Mouse (Mus musculus): Measurements from ENCODE around the gene Anks1b. TPM values are rescaled to one million over a fixed set of nuclear protein-coding genes. Genes with fewer than 3 reads are reported as not detected.

Anks1b gene
- total and polyA plus RNA-seq, 2 experiments from 2014 or later: 105 to 342 TPM

DNA sequence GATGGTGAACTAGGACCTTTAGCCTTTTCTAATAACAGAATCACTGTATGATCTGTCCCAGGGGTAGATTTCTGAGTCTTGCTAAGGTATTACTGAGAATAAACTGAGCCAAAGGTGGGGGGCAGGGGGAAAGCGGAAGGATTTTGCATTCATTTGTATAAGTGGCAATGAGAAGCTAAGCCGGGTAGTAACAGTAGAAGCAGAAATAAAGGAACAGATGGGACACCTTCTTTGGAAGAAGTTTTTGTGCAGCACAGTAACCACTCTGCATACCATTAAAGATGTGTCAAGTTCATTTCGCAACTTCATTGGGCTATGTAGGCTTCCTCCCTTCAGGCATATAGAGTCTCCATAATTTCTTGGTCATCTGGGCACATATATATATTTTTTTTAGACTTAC lies 804.1 kb downstream of the Anks1b start:
- ATAC-seq (ENCODE audit: low FRiP score) (no peak), DNase-seq (ENCODE audit: low spot score) (no peak)
- no peaks in the 10 kb centered on the region for H3K36me3 ChIP-seq (ENCODE audit: insufficient read depth, low read length)
- H3K4me3 ChIP-seq (ENCODE audit: low read depth, low read length): no peak overlapping the region
- WGBS: 83% methylated on average over 3 of the region's 3 CpGs
- no peak overlapping the region for H3K27ac ChIP-seq (ENCODE audit: low read depth, low read length)
- no peak overlapping the region for H3K4me2 ChIP-seq (ENCODE audit: low read depth, low read length, poor library complexity, severe bottlenecking)
- H3K4me1 ChIP-seq (ENCODE audit: insufficient read depth, low read length): no peaks in the 10 kb centered on the region
- H3K9ac ChIP-seq (replicated peaks; ENCODE audit: low read length, poor library complexity, severe bottlenecking): no peak overlapping the region
- TF ChIP-seq CTCF (IDR thresholded peaks at IDR 0.05): no peak
- H3K9me3 ChIP-seq (ENCODE audit: low read length): no peaks in the 10 kb centered on the region
- no peaks in the 10 kb centered on the region for H3K27me3 ChIP-seq (ENCODE audit: insufficient read depth, low read length)

DNA sequence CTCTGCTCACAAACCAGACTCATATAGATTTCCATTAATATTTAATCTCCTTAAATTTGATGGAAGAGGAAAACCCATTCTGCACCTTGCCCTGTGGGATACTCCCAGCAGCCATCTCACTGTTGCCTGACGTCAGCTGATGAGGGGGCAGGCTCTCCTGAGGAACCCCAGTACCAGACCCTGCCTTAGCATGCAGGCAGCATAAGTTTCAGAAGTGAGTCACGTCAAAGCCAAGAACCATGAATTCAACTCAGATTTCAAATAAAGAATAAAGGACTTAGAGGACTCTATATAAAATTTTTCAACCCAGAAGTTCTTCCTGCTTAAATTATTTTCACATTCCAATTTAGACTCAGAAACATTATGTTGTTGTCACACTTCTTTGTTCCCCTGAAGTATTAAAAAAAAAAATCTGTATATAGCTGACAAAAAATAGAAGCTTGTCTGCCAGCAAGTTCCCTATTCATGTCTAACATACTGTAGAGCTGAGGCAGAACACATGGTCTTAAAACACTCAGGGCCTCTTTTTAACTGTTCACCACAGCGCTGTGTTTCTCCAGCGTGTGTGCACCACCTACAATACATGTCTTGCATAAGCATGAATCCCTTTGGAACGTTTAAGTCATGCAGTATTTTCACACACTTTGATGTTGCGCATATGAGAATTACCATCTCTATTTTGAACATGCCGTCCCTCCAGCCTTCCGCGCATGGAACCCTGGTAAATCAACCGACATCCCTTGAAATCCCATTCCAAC lies 806.6 kb downstream of the Anks1b start:
- WGBS: 59% methylated on average over 10 of the region's 10 CpGs
- DNase-seq (ENCODE audit: low spot score) (no peak), ATAC-seq (ENCODE audit: low FRiP score) (no peak)
- Histone ChIP-seq H3K4me2 (ENCODE audit: low read depth, low read length, poor library complexity, severe bottlenecking) (no peak overlapping the region), H3K4me1 (ENCODE audit: insufficient read depth, low read length) (no peaks in the 10 kb centered on the region), H3K27ac (ENCODE audit: low read depth, low read length) (no peak overlapping the region), H3K9me3 (ENCODE audit: low read length) (no peaks in the 10 kb centered on the region), H3K4me3 (ENCODE audit: low read depth, low read length) (no peak overlapping the region), H3K36me3 (ENCODE audit: insufficient read depth, low read length) (no peaks in the 10 kb centered on the region), H3K27me3 (ENCODE audit: insufficient read depth, low read length) (no peaks in the 10 kb centered on the region), H3K9ac (replicated peaks; ENCODE audit: low read length, poor library complexity, severe bottlenecking) (no peak overlapping the region)
- no peak for TF ChIP-seq CTCF (IDR thresholded peaks at IDR 0.05)

DNA sequence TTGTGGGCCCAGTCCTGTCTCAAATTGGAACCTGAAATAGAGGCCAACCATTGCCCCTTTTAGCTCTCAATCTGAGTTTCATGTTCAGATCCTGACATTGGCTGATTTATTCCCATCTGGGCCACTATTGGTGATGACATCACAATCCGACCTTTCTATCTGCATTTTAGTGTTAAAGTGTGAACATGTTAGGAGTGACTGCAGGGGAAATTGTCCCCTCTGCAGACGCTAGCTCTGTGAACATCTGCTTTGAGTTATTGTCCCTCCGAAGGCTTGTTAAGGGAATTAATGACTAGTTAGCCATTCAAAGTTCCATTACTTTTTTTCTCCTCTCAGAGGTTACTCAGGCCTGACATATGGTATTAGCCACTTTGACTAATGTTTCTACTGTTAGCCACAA lies 810.5 kb downstream of the Anks1b start:
- H3K36me3 ChIP-seq (ENCODE audit: insufficient read depth, low read length): no peaks in the 10 kb centered on the region
- no peak overlapping the region for H3K9ac ChIP-seq (replicated peaks; ENCODE audit: low read length, poor library complexity, severe bottlenecking)
- no peak overlapping the region for H3K27ac ChIP-seq (ENCODE audit: low read depth, low read length)
- H3K9me3 ChIP-seq (ENCODE audit: low read length): no peaks in the 10 kb centered on the region
- no peaks in the 10 kb centered on the region for H3K4me1 ChIP-seq (ENCODE audit: insufficient read depth, low read length)
- no peak for DNase-seq (ENCODE audit: low spot score)
- TF ChIP-seq CTCF (IDR thresholded peaks at IDR 0.05): no peak
- WGBS: 76% methylated on average over 3 of the region's 3 CpGs
- ATAC-seq (ENCODE audit: low FRiP score): no peak
- H3K4me3 ChIP-seq (ENCODE audit: low read depth, low read length): no peak overlapping the region
- no peak overlapping the region for H3K4me2 ChIP-seq (ENCODE audit: low read depth, low read length, poor library complexity, severe bottlenecking)
- H3K27me3 ChIP-seq (ENCODE audit: insufficient read depth, low read length): no peaks in the 10 kb centered on the region

DNA sequence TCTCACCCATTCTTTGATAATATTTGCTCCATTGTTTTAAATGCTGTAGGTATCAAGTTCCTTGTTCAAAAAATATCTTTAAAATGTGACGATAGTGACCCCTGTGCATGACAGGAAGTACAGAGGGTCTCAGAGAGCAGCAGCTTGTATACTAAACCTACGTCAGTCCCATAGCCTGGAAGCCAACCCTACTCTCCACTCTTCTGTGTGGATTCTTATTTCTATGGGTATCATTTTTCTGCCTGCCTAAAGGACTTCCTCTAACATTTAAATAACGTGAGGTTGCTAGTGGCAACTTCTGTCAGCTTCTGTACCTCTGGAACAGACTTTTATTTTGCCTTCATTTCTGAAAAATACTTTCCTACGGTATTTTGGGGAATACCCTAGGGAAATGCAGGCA lies 812.1 kb downstream of the Anks1b start:
- Histone ChIP-seq H3K4me2 (ENCODE audit: low read depth, low read length, poor library complexity, severe bottlenecking) (no peak overlapping the region), H3K27me3 (ENCODE audit: insufficient read depth, low read length) (no peaks in the 10 kb centered on the region), H3K36me3 (ENCODE audit: insufficient read depth, low read length) (no peaks in the 10 kb centered on the region), H3K9ac (replicated peaks; ENCODE audit: low read length, poor library complexity, severe bottlenecking) (no peak overlapping the region), H3K27ac (ENCODE audit: low read depth, low read length) (no peak overlapping the region), H3K9me3 (ENCODE audit: low read length) (no peaks in the 10 kb centered on the region), H3K4me1 (ENCODE audit: insufficient read depth, low read length) (no peaks in the 10 kb centered on the region), H3K4me3 (ENCODE audit: low read depth, low read length) (no peak overlapping the region)
- no peak for DNase-seq (ENCODE audit: low spot score)
- ATAC-seq (ENCODE audit: low FRiP score): no peak
- TF ChIP-seq CTCF (IDR thresholded peaks at IDR 0.05): no peak
- 67% methylated on average over 4 of the region's 4 CpGs for WGBS

DNA sequence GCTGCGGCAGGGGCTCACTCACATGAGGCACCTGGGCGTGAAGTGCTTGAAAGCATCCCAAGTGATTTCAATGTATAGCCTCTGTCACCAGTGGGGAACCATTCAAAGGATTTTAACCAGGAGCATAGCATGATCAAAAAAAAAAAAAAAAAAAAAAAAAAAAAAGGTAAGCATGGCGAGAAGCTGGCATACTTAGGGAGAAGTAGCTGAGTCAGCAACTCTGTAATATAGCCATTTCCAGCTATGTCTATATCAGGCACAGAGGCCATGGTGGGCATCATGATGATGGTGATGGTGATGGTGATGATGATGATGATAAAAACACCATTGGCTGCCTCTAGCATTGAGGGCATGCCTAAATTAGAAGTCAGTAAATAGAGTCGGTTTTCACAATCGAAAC lies 814.8 kb downstream of the Anks1b start:
- TF ChIP-seq CTCF (IDR thresholded peaks at IDR 0.05): no peak
- no peaks in the 10 kb centered on the region for H3K36me3 ChIP-seq (ENCODE audit: insufficient read depth, low read length)
- no peak overlapping the region for H3K9ac ChIP-seq (replicated peaks; ENCODE audit: low read length, poor library complexity, severe bottlenecking)
- H3K4me2 ChIP-seq (ENCODE audit: low read depth, low read length, poor library complexity, severe bottlenecking): no peak overlapping the region
- H3K4me3 ChIP-seq (ENCODE audit: low read depth, low read length): no peak overlapping the region
- no peak for ATAC-seq (ENCODE audit: low FRiP score)
- no peaks in the 10 kb centered on the region for H3K27me3 ChIP-seq (ENCODE audit: insufficient read depth, low read length)
- H3K27ac ChIP-seq (ENCODE audit: low read depth, low read length): no peak overlapping the region
- no peaks in the 10 kb centered on the region for H3K4me1 ChIP-seq (ENCODE audit: insufficient read depth, low read length)
- 81% methylated on average over 5 of the region's 5 CpGs for WGBS
- no peaks in the 10 kb centered on the region for H3K9me3 ChIP-seq (ENCODE audit: low read length)
- no peak for DNase-seq (ENCODE audit: low spot score)

DNA sequence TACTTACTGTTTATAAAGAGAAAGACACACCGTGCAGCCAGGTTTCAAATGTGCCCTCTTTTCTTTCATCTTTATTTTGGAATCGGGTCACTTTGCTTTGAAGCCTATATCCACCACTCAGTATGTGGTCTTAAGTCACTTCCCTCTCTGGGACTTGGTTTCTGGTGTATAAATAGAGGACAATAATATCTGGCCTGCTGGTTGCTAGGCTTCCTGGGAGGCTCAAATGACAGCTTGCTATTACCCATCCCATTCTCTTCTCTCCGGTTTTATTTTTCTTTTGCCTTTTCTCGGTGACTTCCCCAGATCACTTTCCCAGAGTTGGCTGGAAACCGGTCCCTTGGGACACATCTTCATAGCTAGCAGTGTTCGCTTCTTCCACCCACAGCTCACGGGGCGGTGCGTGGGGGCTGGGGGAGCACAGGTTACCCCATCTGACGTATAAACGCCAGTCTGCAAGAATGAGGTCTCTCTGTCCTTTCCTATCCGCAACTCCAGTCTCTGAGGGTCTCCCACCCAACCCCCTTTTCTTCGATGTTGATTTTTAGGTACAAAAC lies 815.5 kb downstream of the Anks1b start:
- 75% methylated on average over 13 of the region's 13 CpGs for WGBS
- no peak overlapping the region for H3K9ac ChIP-seq (replicated peaks; ENCODE audit: low read length, poor library complexity, severe bottlenecking)
- no peaks in the 10 kb centered on the region for H3K27me3 ChIP-seq (ENCODE audit: insufficient read depth, low read length)
- no peak overlapping the region for H3K4me3 ChIP-seq (ENCODE audit: low read depth, low read length)
- H3K9me3 ChIP-seq (ENCODE audit: low read length): no peaks in the 10 kb centered on the region
- ATAC-seq (ENCODE audit: low FRiP score) (no peak), DNase-seq (ENCODE audit: low spot score) (no peak)
- no peak overlapping the region for H3K4me2 ChIP-seq (ENCODE audit: low read depth, low read length, poor library complexity, severe bottlenecking)
- no peak for TF ChIP-seq CTCF (IDR thresholded peaks at IDR 0.05)
- no peak overlapping the region for H3K27ac ChIP-seq (ENCODE audit: low read depth, low read length)
- H3K36me3 ChIP-seq (ENCODE audit: insufficient read depth, low read length): no peaks in the 10 kb centered on the region
- no peaks in the 10 kb centered on the region for H3K4me1 ChIP-seq (ENCODE audit: insufficient read depth, low read length)

Data from midbrain, postnatal 0 days (tissue).